Mouse (Mus musculus) small intestine, adult 2 months (tissue): ENCODE data around the gene Slc31a1.

Source experiments
- CTCF ChIP-seq: fragments of 200-500 bp; IDR thresholded peaks from 2 replicates; pipeline ENCODE4 v1.5.1; 2012; ENCODE audit warnings: low read depth, mild to moderate bottlenecking, control low read depth, inconsistent platforms, low read length, moderate library complexity, mixed read lengths; ENCODE audit not compliant: insufficient replicate concordance, insufficient read length; ENCODE audit errors: extremely low read depth
- POLR2A ChIP-seq: fragments of 200-500 bp; IDR thresholded peaks from 2 replicates; pipeline ENCODE4 v1.6.1; 2012; ENCODE audit warnings: low read depth, mild to moderate bottlenecking, control low read depth, inconsistent platforms, low read length, moderate library complexity

DNA sequence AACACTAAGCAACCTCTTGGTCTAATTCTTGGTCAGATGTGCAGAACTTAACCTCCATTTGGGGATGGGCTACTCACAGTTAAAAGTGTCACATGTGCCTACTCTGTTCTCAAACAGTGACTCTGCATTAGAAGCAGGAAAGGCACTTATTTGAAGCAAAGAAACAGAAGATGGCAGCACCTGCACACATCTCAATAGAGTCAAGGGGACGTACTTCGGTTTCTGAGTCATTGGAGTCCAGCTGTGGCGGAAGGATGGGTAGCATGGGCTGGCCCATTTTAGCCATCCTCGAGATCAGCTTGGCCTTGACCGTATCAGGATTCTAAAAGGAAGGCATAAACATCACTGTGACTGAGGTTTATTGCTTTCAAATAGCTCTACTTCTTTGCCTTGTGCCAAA, 28.6 kb upstream of the Slc31a1 start:
- TF ChIP-seq CTCF (no peak), POLR2A (no peak)
